Mouse (Mus musculus) adrenal gland, adult 2 months (tissue): ENCODE measurements around the gene Slc9a6. TPM values are rescaled to one million over a fixed set of nuclear protein-coding genes. Genes with fewer than 3 reads are reported as not detected.

Experiments used
- microRNA-seq, 2 experiments: library from miRNA; unstranded; fragments of <30 nt; microRNA quantifications; one replicate each; pipeline ENCODE4 v1.2.0; 2021
- polyA plus RNA-seq: library from polyadenylated mRNA; depleted of rRNA; stranded (reverse); fragments of >200 nt; gene quantifications from 2 replicates; pipeline ENCODE4 v1.2.3, GENCODE M21; 2012; rRNA removed
- total RNA-seq, 2 experiments: library from RNA; stranded (reverse); gene quantifications; 2 replicates each; pipeline ENCODE4 v1.2.3; 2021

Gene Slc9a6
- total and polyA plus RNA-seq, 3 experiments = 29.6 to 32.8 (median 32.5) TPM

Small RNA genes within 50 kb of the gene (microRNA-seq; reads per million reads assigned to microRNA genes)
- gene Mir5116 = 0.66 to 1.7 reads per million in 2 experiments

Other genes with a start within 250 kb of the Slc9a6 start
- gene Smim10l2a, start 235.2 kb upstream of the Slc9a6 start, total RNA-seq = 1 to 10 TPM in 1 of 2 experiments, under 1 TPM in 1; 0.93 to 1.0 TPM
- gene Smim10l2a, start 235.2 kb upstream of the Slc9a6 start, polyA plus RNA-seq = 1.1 TPM in 2 replicates
- not detected for gene Gm2174, start 161.8 kb upstream of the Slc9a6 start, total RNA-seq
- gene Gm2174, start 161.8 kb upstream of the Slc9a6 start, polyA plus RNA-seq = not detected in 2 replicates
- gene Ints6l, start 154.9 kb upstream of the Slc9a6 start, total RNA-seq = 10 to 100 TPM; 24.0 to 26.1 TPM
- gene Ints6l, start 154.9 kb upstream of the Slc9a6 start, polyA plus RNA-seq = 5.7 and 7.4 TPM in 2 replicates
- gene Gm10477, start 85.0 kb upstream of the Slc9a6 start, total RNA-seq = not detected
- not detected in 2 replicates for gene Gm10477, start 85.0 kb upstream of the Slc9a6 start, polyA plus RNA-seq
- gene Gm648, start 60.2 kb upstream of the Slc9a6 start, total RNA-seq = not detected
- not detected in 2 replicates for gene Gm648, start 60.2 kb upstream of the Slc9a6 start, polyA plus RNA-seq
- 10 to 100 TPM; 29.0 to 30.9 TPM for gene Mmgt1, start 11.7 kb upstream of the Slc9a6 start, total RNA-seq
- 2.6 and 3.2 TPM in 2 replicates for gene Mmgt1, start 11.7 kb upstream of the Slc9a6 start, polyA plus RNA-seq
- gene Fhl1, start 122.0 kb downstream of the Slc9a6 start, total RNA-seq = 10 to 100 TPM; 27.9 to 59.4 TPM
- 31.5 and 35.3 TPM in 2 replicates for gene Fhl1, start 122.0 kb downstream of the Slc9a6 start, polyA plus RNA-seq
- 1 to 10 TPM; 1.0 to 3.4 TPM for gene Map7d3, start 212.6 kb downstream of the Slc9a6 start, total RNA-seq
- not detected in 2 replicates for gene Map7d3, start 212.6 kb downstream of the Slc9a6 start, polyA plus RNA-seq